Mouse (Mus musculus) kidney, adult 11 months (tissue): ENCODE measurements around the gene Olfr1006.
"Not testable (repeated sequence)": the region's sequence is repeated elsewhere in the genome, so short reads cannot be mapped to it uniquely, and the experiment has no call there.

ENCODE experiments used
- DNase-seq: peaks from one replicate; pipeline ENCODE4 v3.0.0; 2022

The Olfr1006 gene

GRCm38 (mm10) chr2:85678667-85679066, at the start of gene Olfr1006:
Olfr1006 (minus strand) TSS chr2:85678767.
- no peak for DNase-seq

- DNase-seq, result no peak
Measured at GRCm38 (mm10) chr2:85725793-85726192, 47.2 kb upstream of the Olfr1006 start.

- no peak for DNase-seq
Measured at GRCm38 (mm10) chr2:85715119-85715518, 36.6 kb upstream of the Olfr1006 start, which contains the start of gene Olfr1009. Olfr1009 (plus strand) TSS chr2:85715419.

- no peak for DNase-seq
Measured at GRCm38 (mm10) chr2:85711159-85711558, 32.6 kb upstream of the Olfr1006 start.

- DNase-seq, result not testable (repeated sequence)
Measured at GRCm38 (mm10) chr2:85710680-85711079, 32.1 kb upstream of the Olfr1006 start.

GRCm38 (mm10) chr2:85689131-85689530, 10.6 kb upstream of the Olfr1006 start, which contains the start of gene Olfr1008:
Olfr1008 (plus strand) TSS chr2:85689431.
- DNase-seq, result no peak

- DNase-seq, result not testable (repeated sequence)
Measured at GRCm38 (mm10) chr2:85664355-85664754, 14.2 kb downstream of the Olfr1006 start, which contains the start of gene Olfr154. Olfr154 (minus strand) TSS chr2:85664455.

- no peak for DNase-seq
Measured at GRCm38 (mm10) chr2:85650604-85651003, 28.0 kb downstream of the Olfr1006 start, which contains the start of gene Olfr1002. Olfr1002 (minus strand) TSS chr2:85650704.
